ENCODE assay signal across 9 mouse cellular contexts in the genomic region with DNA sequence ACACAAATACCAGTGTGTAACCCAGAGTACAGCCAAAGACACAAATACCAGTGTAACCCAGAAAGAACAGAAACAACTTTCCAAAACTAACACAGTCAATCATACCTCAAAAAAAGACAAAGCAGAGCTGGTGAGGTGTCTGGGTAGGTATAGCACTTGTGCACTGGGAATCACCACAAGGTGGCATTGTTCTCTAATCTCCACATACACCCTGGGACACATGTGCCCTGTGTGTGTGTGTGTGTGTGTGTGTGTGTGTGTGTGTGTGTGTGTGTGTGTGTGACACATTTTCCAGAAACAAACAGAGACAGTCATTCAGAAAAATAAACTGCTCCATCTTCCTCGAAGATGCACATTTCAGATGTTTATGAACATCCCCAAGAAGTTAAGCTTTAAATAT. TPM values are rescaled to one million over a fixed set of nuclear protein-coding genes. Genes with fewer than 3 reads are reported as not detected.
DNase-seq lines count a peak whose midpoint lies in the region; ATAC-seq and TF ChIP-seq lines count a peak whose summit lies in the region.
"Had no signal": no experiment of that assay in that cellular context is flagged by ENCODE, and none has a peak within 500 bp of the region (broad histone marks: within the 10 kb centered on the region; RNA-seq: fewer than 3 reads in every experiment).

No protein-coding gene starts in this region.

- TF ChIP-seq EP300 in lung, postnatal 0 days (IDR thresholded peaks at IDR 0.05) = no peak

- no peak overlapping the region for H3K4me2 ChIP-seq in forebrain, embryonic 12.5 days
- no peak overlapping the region for H3K4me2 ChIP-seq in forebrain, postnatal 0 days (ENCODE audit: low read depth)
- no peak overlapping the region for H3K4me2 ChIP-seq in lung, postnatal 0 days (replicated peaks; ENCODE audit: low read depth, low read length)

- H3K27me3 ChIP-seq in forebrain, embryonic 12.5 days = no peaks in the 10 kb centered on the region
- H3K27me3 ChIP-seq in forebrain, postnatal 0 days (ENCODE audit: insufficient read depth, low read length) = no peaks in the 10 kb centered on the region
- no peaks in the 10 kb centered on the region for H3K27me3 ChIP-seq in lung, postnatal 0 days (replicated peaks; ENCODE audit: insufficient read depth, low read length)

- H3K36me3 ChIP-seq in forebrain, embryonic 12.5 days (replicated peaks) = no peaks in the 10 kb centered on the region
- no peaks in the 10 kb centered on the region for H3K36me3 ChIP-seq in forebrain, postnatal 0 days (ENCODE audit: insufficient read depth)
- no peaks in the 10 kb centered on the region for H3K36me3 ChIP-seq in lung, postnatal 0 days (ENCODE audit: insufficient read depth, low read length)

- no peak overlapping the region for H3K27ac ChIP-seq in forebrain, embryonic 12.5 days
- H3K27ac ChIP-seq in forebrain, postnatal 0 days (ENCODE audit: low read depth, low read length) = no peak overlapping the region
- no peak overlapping the region for H3K27ac ChIP-seq in bone marrow, adult 2 months (ENCODE audit: control insufficient read depth, insufficient read depth, low read depth, low read length, poor library complexity)
- no peak overlapping the region for H3K27ac ChIP-seq in lung, postnatal 0 days (ENCODE audit: low read length)

- no peak for DNase-seq in forebrain, postnatal 0 days
- DNase-seq in 3T3-L1 (ENCODE audit: low read depth, low spot score) = peak; percentile 65
- peak; percentile 26 for DNase-seq in lung, postnatal 0 days (ENCODE audit: low spot score)
- DNase-seq in urinary bladder, postnatal 36 days (ENCODE audit: low spot score in 2 of 2) = no peak
- DNase-seq in gastrocnemius, postnatal 10 days = no peak
- DNase-seq in MN1 (ENCODE audit: low spot score) = no peak
- DNase-seq: gastrocnemius, postnatal 36 days had no signal

- no peak for TF ChIP-seq POLR2A in bone marrow, adult 2 months (IDR thresholded peaks at IDR 0.05; ENCODE audit: borderline replicate concordance, control insufficient read depth, low read depth, low read length)

- no peak overlapping the region for H3K4me3 ChIP-seq in forebrain, embryonic 12.5 days (replicated peaks)
- no peak overlapping the region for H3K4me3 ChIP-seq in forebrain, postnatal 0 days (ENCODE audit: low read depth, low read length)
- no peak overlapping the region for H3K4me3 ChIP-seq in bone marrow, adult 2 months (replicated peaks; ENCODE audit: control insufficient read depth, low read depth, low read length)
- H3K4me3 ChIP-seq in lung, postnatal 0 days (ENCODE audit: low read depth, low read length) = no peak overlapping the region

- 84% methylated on average over 1 of the region's 1 CpGs for WGBS in forebrain, embryonic 12.5 days
- 83% methylated on average over 1 of the region's 1 CpGs for WGBS in forebrain, postnatal 0 days
- 62% methylated on average over 1 of the region's 1 CpGs for WGBS in bone marrow, adult 2 months
- 48% methylated on average over 1 of the region's 1 CpGs for WGBS in lung, postnatal 0 days

- H3K9me3 ChIP-seq in forebrain, embryonic 12.5 days = no peaks in the 10 kb centered on the region
- no peaks in the 10 kb centered on the region for H3K9me3 ChIP-seq in forebrain, postnatal 0 days (ENCODE audit: low read length)
- H3K9me3 ChIP-seq in lung, postnatal 0 days (ENCODE audit: low read length) = no peaks in the 10 kb centered on the region

- no peak overlapping the region for H3K9ac ChIP-seq in forebrain, embryonic 12.5 days
- H3K9ac ChIP-seq in forebrain, postnatal 0 days = no peak overlapping the region
- H3K9ac ChIP-seq in lung, postnatal 0 days (replicated peaks; ENCODE audit: low read depth) = no peak overlapping the region

- no peak for TF ChIP-seq CTCF in forebrain, postnatal 0 days (IDR thresholded peaks at IDR 0.05; ENCODE audit: low read depth)
- TF ChIP-seq CTCF in bone marrow, adult 2 months (IDR thresholded peaks at IDR 0.05; ENCODE audit: control insufficient read depth, insufficient read depth, low read length) = peak; percentile 57
- TF ChIP-seq CTCF in lung, postnatal 0 days (IDR thresholded peaks at IDR 0.05) = peak; percentile 47

- H3K4me1 ChIP-seq in forebrain, embryonic 12.5 days = no peaks in the 10 kb centered on the region
- no peaks in the 10 kb centered on the region for H3K4me1 ChIP-seq in forebrain, postnatal 0 days (ENCODE audit: insufficient read depth)
- no peaks in the 10 kb centered on the region for H3K4me1 ChIP-seq in bone marrow, adult 2 months (ENCODE audit: control insufficient read depth, insufficient read depth, low read length)
- no peaks in the 10 kb centered on the region for H3K4me1 ChIP-seq in lung, postnatal 0 days (ENCODE audit: insufficient read depth, low read depth, low read length)

- ATAC-seq in forebrain, embryonic 12.5 days (ENCODE audit: low FRiP score) = peak; percentile 58; the same call in 1 of the 2 replicates
- no peak for ATAC-seq in forebrain, postnatal 0 days
- ATAC-seq in lung, postnatal 0 days = no peak

RNA-seq across cellular contexts. Expression of a gene that starts 9.1 kb away (rescaled TPM):
- polyA plus RNA-seq in forebrain, embryonic 12.5 days (2016; fragmentation: Nextera tagmentation; extraction: Ambion mirVana) = not detected in 2 replicates
- not detected in 2 replicates for total RNA-seq in forebrain, postnatal 0 days (2014; rRNA removed)
- not detected in 2 replicates for polyA plus RNA-seq in forebrain, postnatal 0 days (2015; fragmentation: Nextera tagmentation; extraction: Ambion mirVana)
- 4.5 and 7.9 TPM in 2 replicates for polyA plus RNA-seq in bone marrow, adult 2 months (2011; ENCODE audit: insufficient read depth, insufficient read length, low replicate concordance, missing spikeins)
- 0.35 and 0.68 TPM in 2 replicates for polyA plus RNA-seq in lung, postnatal 0 days (2015; fragmentation: Nextera tagmentation; extraction: Ambion mirVana)
- total RNA-seq in gastrocnemius, postnatal 10 days (2021) = 1 to 10 TPM in 1 of 2 experiments, under 1 TPM in 1; 0.56 to 1.3 TPM

RNA-seq across cellular contexts. Expression of a gene that starts 33.5 kb away (rescaled TPM):
- polyA plus RNA-seq in forebrain, embryonic 12.5 days (2016; fragmentation: Nextera tagmentation; extraction: Ambion mirVana) = 5.1 and 5.7 TPM in 2 replicates
- total RNA-seq in forebrain, postnatal 0 days (2014; rRNA removed) = 0.69 and 1.9 TPM in 2 replicates
- polyA plus RNA-seq in forebrain, postnatal 0 days (2015; fragmentation: Nextera tagmentation; extraction: Ambion mirVana) = 0.78 and 1.2 TPM in 2 replicates
- not detected in 2 replicates for polyA plus RNA-seq in bone marrow, adult 2 months (2011; ENCODE audit: insufficient read depth, insufficient read length, low replicate concordance, missing spikeins)
- polyA plus RNA-seq in lung, postnatal 0 days (2015; fragmentation: Nextera tagmentation; extraction: Ambion mirVana) = not detected in 2 replicates
- total RNA-seq in gastrocnemius, postnatal 10 days (2021) = not detected
- total RNA-seq: gastrocnemius, postnatal 36 days had no signal

Comparison
In these comparisons a context has a peak if more than half of its experiments do, and no peak if none do; other contexts are left out.
1. DNase-seq: peak in 3T3-L1 (single experiment) and lung, postnatal 0 days (single experiment); none in forebrain, postnatal 0 days (single experiment), urinary bladder, postnatal 36 days (0 of 2), gastrocnemius, postnatal 10 days (single experiment) and MN1 (single experiment).